Mouse (Mus musculus): ENCODE measurements around the gene Efnb3.

GRCm38 (mm10) chr11:69528031-69528390 is 32.0 kb downstream of the Efnb3 start:
- TF ChIP-seq CTCF (conservative IDR thresholded peaks at IDR 0.05; ENCODE audit: insufficient read depth, insufficient read length, low read depth, low read length): no peak
- no peak for TF ChIP-seq POLR2A (IDR thresholded peaks at IDR 0.05; ENCODE audit: low read depth, low read length)

Data from kidney, adult 2 months (tissue).